Mouse (Mus musculus): ENCODE data around the gene Pard3b. TPM values are rescaled to one million over a fixed set of nuclear protein-coding genes. Genes with fewer than 3 reads are reported as not detected.

Pard3b gene
- polyA plus RNA-seq, 1 experiment from 2014 or later, result 19.3 TPM

DNA sequence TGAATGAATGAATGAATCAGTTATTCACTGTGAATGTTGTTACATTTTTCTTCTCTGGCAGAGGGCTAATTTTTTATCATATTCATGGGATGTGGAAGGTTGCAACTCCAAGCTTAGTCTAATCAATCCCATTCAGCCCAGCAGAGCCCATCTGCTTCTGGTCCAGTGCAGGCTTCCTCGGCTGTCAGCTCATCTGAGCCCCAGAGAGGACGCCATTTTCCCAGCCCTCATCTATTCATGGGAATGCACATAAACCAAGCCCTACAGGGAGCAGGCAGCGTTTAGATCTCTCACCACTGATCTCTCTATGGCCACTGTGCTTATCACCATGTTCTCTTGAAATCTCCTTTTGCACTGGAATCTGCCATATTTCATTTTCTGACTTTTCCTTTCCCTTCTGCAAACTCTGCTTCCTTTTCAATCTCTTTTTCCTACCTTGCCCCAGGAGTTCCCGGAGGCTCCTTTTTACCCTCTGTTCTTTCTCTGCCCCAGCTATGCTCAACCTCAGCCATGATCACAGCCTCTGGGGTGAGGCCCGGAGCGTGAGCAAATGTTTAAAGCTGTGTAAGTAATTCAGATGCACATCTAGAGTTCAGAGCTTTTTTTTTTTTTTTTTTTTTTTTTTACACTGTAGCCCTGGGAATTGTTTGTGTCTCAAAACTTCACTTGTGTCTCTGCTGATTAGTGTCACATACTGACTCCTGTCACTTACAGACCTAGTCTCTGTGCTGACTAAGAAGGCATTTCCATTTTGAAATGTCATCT, 241.3 kb downstream of the Pard3b start:
- H3K4me1 ChIP-seq, result no peaks in the 10 kb centered on the region
- no peak overlapping the region for H3K27ac ChIP-seq
- H3K9ac ChIP-seq, result no peak overlapping the region
- 67% methylated on average over 6 of the region's 6 CpGs for WGBS
- H3K9me3 ChIP-seq (replicated peaks), result no peaks in the 10 kb centered on the region
- no peaks in the 10 kb centered on the region for H3K27me3 ChIP-seq
- H3K36me3 ChIP-seq, result no peaks in the 10 kb centered on the region
- no peak overlapping the region for H3K4me3 ChIP-seq
- no peak for ATAC-seq (ENCODE audit: low FRiP score)
- no peak overlapping the region for H3K4me2 ChIP-seq (replicated peaks)

DNA sequence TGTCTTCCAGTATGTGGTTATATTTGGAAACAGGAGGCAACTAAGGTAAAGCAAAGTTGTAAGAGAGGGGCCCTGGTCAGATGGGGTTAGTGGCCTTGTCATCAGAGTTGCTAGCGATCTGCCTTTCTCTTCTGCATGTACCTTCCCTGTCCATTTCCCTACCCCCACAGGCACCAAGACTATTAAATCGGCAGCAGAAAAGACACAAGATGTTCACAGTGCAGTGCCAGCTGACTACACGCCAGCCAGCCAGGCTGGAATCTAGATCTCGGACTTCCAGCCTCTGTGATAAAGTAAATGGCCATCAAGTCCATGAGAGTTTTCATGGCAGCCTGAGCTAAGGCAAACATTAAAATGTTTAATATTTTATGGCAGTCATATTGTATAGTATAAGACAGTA, 257.4 kb downstream of the Pard3b start:
- ATAC-seq (ENCODE audit: low FRiP score), result no peak
- H3K4me1 ChIP-seq, result no peaks in the 10 kb centered on the region
- H3K9me3 ChIP-seq (replicated peaks), result no peaks in the 10 kb centered on the region
- H3K27ac ChIP-seq, result no peak overlapping the region
- no peak overlapping the region for H3K4me3 ChIP-seq
- 93% methylated on average over 4 of the region's 4 CpGs for WGBS
- no peak overlapping the region for H3K4me2 ChIP-seq (replicated peaks)
- H3K27me3 ChIP-seq, result no peaks in the 10 kb centered on the region
- no peaks in the 10 kb centered on the region for H3K36me3 ChIP-seq
- H3K9ac ChIP-seq, result no peak overlapping the region

- no peaks in the 10 kb centered on the region for H3K4me1 ChIP-seq
- ATAC-seq (ENCODE audit: low FRiP score), result no peak
- H3K36me3 ChIP-seq, result no peaks in the 10 kb centered on the region
- no peak overlapping the region for H3K9ac ChIP-seq
- no peak overlapping the region for H3K27ac ChIP-seq
- no peak overlapping the region for H3K4me2 ChIP-seq (replicated peaks)
- no peaks in the 10 kb centered on the region for H3K9me3 ChIP-seq (replicated peaks)
- no peaks in the 10 kb centered on the region for H3K27me3 ChIP-seq
- 79% methylated on average over 4 of the region's 4 CpGs for WGBS
- H3K4me3 ChIP-seq, result no peak overlapping the region
These were observed 264.8 kb downstream of the Pard3b start for GRCm38 (mm10) chr1:61903271-61904007.

GRCm38 (mm10) chr1:61904036-61904435, 265.4 kb downstream of the Pard3b start:
- Histone ChIP-seq H3K27ac (no peak overlapping the region), H3K4me1 (no peaks in the 10 kb centered on the region), H3K36me3 (no peaks in the 10 kb centered on the region), H3K9ac (no peak overlapping the region), H3K4me3 (no peak overlapping the region), H3K27me3 (no peaks in the 10 kb centered on the region), H3K9me3 (replicated peaks) (no peaks in the 10 kb centered on the region), H3K4me2 (replicated peaks) (no peak overlapping the region)
- ATAC-seq (ENCODE audit: low FRiP score), result no peak
- 46% methylated on average over 4 of the region's 4 CpGs for WGBS

- H3K9me3 ChIP-seq (replicated peaks), result no peaks in the 10 kb centered on the region
- 49% methylated on average over 2 of the region's 2 CpGs for WGBS
- ATAC-seq (ENCODE audit: low FRiP score), result no peak
- no peak overlapping the region for H3K4me3 ChIP-seq
- no peaks in the 10 kb centered on the region for H3K27me3 ChIP-seq
- no peak overlapping the region for H3K27ac ChIP-seq
- H3K4me2 ChIP-seq (replicated peaks), result no peak overlapping the region
- H3K4me1 ChIP-seq, result no peaks in the 10 kb centered on the region
- H3K36me3 ChIP-seq, result no peaks in the 10 kb centered on the region
- no peak overlapping the region for H3K9ac ChIP-seq
These were observed 274.3 kb downstream of the Pard3b start for GRCm38 (mm10) chr1:61912931-61913330.

GRCm38 (mm10) chr1:61924958-61925357, 286.3 kb downstream of the Pard3b start:
- ATAC-seq (ENCODE audit: low FRiP score), result no peak
- 20% methylated on average over 2 of the region's 2 CpGs for WGBS
- no peaks in the 10 kb centered on the region for H3K9me3 ChIP-seq (replicated peaks)

DNA sequence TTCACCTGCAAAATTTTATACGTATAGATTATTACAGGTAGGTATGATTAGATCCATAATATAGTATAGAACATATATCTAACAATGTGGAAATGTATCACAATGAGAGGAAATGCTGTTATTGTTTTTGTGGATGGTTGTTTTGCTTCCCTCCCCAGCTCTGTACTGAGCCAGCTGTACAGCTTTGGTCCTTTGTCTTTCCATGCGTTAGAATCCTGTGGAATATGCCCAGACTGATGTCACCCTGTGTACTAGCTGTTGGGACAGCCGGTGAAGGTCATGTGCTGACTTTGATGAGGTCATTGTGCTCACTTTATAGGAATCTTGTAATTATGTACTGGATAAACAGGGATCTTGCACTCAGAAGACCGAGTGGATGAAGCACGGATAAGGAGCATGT, 286.9 kb downstream of the Pard3b start:
- Histone ChIP-seq H3K4me2 (replicated peaks) (no peak overlapping the region), H3K27me3 (no peaks in the 10 kb centered on the region), H3K9ac (no peak overlapping the region), H3K4me3 (no peak overlapping the region), H3K36me3 (no peaks in the 10 kb centered on the region), H3K9me3 (replicated peaks) (no peaks in the 10 kb centered on the region), H3K27ac (no peak overlapping the region), H3K4me1 (peaks cover 10% of the 10 kb centered on the region)
- WGBS, result 63% methylated on average over 5 of the region's 5 CpGs
- no peak for ATAC-seq (ENCODE audit: low FRiP score)

More at GRCm38 (mm10) chr1:61924958-61925357, 286.3 kb downstream of the Pard3b start:
- peaks cover 10% of the 10 kb centered on the region for H3K4me1 ChIP-seq
- no peak overlapping the region for H3K27ac ChIP-seq
- no peak overlapping the region for H3K9ac ChIP-seq
- no peak overlapping the region for H3K4me3 ChIP-seq
- no peaks in the 10 kb centered on the region for H3K27me3 ChIP-seq
- no peak overlapping the region for H3K4me2 ChIP-seq (replicated peaks)
- H3K36me3 ChIP-seq, result no peaks in the 10 kb centered on the region

DNA sequence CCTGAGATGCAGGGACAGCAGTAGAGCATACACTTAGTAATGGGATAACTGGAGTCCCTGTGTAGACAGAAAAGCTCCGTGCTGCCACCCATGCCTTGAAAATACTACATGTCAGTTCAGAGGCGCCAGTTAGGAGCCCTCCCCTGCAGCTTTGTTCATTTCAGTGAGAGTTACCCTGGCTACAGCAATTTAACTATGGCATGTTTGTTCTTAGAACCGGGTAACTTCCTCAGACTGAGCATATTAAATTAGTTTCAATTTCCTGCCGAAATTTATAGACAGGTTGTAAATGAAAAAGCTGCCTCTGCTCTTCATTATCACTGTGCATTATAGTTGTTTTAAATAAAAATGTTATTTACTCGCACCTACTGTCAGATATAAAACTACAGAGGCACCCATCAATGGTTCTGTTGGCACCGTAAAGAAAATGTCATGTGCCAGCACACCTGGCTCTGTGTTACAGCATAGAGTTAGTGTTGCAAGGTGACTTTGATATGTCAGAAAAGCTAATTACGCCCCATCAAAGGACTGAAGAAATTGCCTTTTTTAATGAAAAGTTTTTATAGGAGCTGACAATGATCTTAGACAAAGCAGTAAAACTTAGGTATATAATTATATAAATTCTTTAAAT, 289.6 kb downstream of the Pard3b start:
- no peaks in the 10 kb centered on the region for H3K36me3 ChIP-seq
- H3K9me3 ChIP-seq (replicated peaks), result no peaks in the 10 kb centered on the region
- no peaks in the 10 kb centered on the region for H3K27me3 ChIP-seq
- H3K4me3 ChIP-seq, result no peak overlapping the region
- peaks cover 10% of the 10 kb centered on the region for H3K4me1 ChIP-seq
- H3K27ac ChIP-seq, result no peak overlapping the region
- no peak for ATAC-seq (ENCODE audit: low FRiP score)
- no peak overlapping the region for H3K9ac ChIP-seq
- no peak overlapping the region for H3K4me2 ChIP-seq (replicated peaks)
- 50% methylated on average over 7 of the region's 7 CpGs for WGBS

GRCm38 (mm10) chr1:61933574-61933973, 294.9 kb downstream of the Pard3b start:
- Histone ChIP-seq H3K27ac (no peak overlapping the region), H3K9me3 (replicated peaks) (no peaks in the 10 kb centered on the region), H3K4me1 (no peaks in the 10 kb centered on the region), H3K4me3 (no peak overlapping the region), H3K9ac (no peak overlapping the region), H3K4me2 (replicated peaks) (no peak overlapping the region), H3K27me3 (no peaks in the 10 kb centered on the region), H3K36me3 (no peaks in the 10 kb centered on the region)
- no peak for ATAC-seq (ENCODE audit: low FRiP score)
- 78% methylated on average over 2 of the region's 2 CpGs for WGBS

DNA sequence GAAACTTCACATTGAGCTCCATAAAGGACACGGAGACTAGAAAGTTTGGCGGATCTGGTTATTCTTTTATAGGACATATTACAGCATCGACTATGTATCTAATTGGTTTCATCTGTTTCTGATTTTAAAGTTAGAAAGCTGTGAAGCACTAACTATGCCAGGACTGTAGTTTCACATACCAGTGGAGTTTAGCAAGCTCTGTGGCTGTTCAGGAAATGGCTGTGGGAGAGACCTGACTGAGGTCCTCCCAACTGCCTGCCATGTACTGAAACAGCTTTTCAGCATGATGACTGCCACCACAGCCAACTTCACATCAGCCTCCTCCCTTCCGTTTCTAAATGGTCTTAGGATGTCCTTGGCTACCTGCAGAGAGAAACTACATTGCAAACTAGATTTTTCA, 296.1 kb downstream of the Pard3b start:
- Histone ChIP-seq H3K9me3 (replicated peaks) (no peaks in the 10 kb centered on the region), H3K4me2 (replicated peaks) (no peak overlapping the region), H3K27ac (no peak overlapping the region), H3K4me1 (no peaks in the 10 kb centered on the region), H3K27me3 (no peaks in the 10 kb centered on the region), H3K4me3 (no peak overlapping the region), H3K36me3 (no peaks in the 10 kb centered on the region), H3K9ac (no peak overlapping the region)
- no peak for ATAC-seq (ENCODE audit: low FRiP score)
- 83% methylated on average over 4 of the region's 4 CpGs for WGBS

DNA sequence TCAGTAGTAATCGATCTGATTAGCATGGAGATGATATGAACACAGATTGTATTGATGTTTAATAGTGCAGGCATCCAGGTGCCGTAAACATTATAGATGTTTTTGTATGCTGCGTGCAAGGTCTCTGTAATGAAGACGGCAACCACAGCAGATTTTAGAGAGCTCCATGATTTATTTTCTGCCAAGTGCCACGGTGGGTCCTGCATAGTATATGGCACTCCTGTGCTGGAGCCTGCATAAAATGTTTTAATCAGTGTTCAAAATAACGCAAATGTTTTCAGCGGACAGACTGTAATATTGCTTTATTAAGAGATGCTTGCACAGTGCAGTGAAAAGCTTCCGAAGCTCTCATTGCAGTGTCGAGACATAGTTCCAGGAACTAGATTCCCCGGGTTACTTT, 301.3 kb downstream of the Pard3b start:
- WGBS, result 86% methylated on average over 10 of the region's 10 CpGs
- H3K27ac ChIP-seq, result no peak overlapping the region
- ATAC-seq (ENCODE audit: low FRiP score), result no peak
- H3K9ac ChIP-seq, result no peak overlapping the region
- no peaks in the 10 kb centered on the region for H3K4me1 ChIP-seq
- H3K27me3 ChIP-seq, result no peaks in the 10 kb centered on the region
- no peak overlapping the region for H3K4me2 ChIP-seq (replicated peaks)
- H3K9me3 ChIP-seq (replicated peaks), result no peaks in the 10 kb centered on the region
- H3K36me3 ChIP-seq, result no peaks in the 10 kb centered on the region
- H3K4me3 ChIP-seq, result no peak overlapping the region

- no peak for ATAC-seq (ENCODE audit: low FRiP score)
- WGBS, result 92% methylated on average over 9 of the region's 9 CpGs
- no peak overlapping the region for H3K9ac ChIP-seq
- no peak overlapping the region for H3K27ac ChIP-seq
- H3K4me3 ChIP-seq, result no peak overlapping the region
- no peaks in the 10 kb centered on the region for H3K27me3 ChIP-seq
- H3K9me3 ChIP-seq (replicated peaks), result no peaks in the 10 kb centered on the region
- H3K4me2 ChIP-seq (replicated peaks), result no peak overlapping the region
- H3K36me3 ChIP-seq, result no peaks in the 10 kb centered on the region
- H3K4me1 ChIP-seq, result no peaks in the 10 kb centered on the region
These were observed 322.9 kb downstream of the Pard3b start for GRCm38 (mm10) chr1:61961533-61961932.

Measured in hindbrain, embryonic 12.5 days (tissue).